Mouse (Mus musculus) heart, postnatal 10 days (tissue): ENCODE data around the gene Gja4. TPM values are rescaled to one million over a fixed set of nuclear protein-coding genes. Genes with fewer than 3 reads are reported as not detected.

Experiments
- total RNA-seq, 2 experiments: library from RNA; stranded (reverse); gene quantifications; 2 replicates each; pipeline ENCODE4 v1.2.3; 2021

Gene Gja4
- total RNA-seq, 2 experiments from 2014 or later, result 28.2 to 30.2 TPM

Other genes starting within 250 kb of the Gja4 start
- gene Zmym6, start 236.7 kb downstream of the Gja4 start, total RNA-seq, result 1 to 10 TPM; 8.6 to 9.0 TPM
- 1 to 10 TPM; 2.0 to 2.5 TPM for gene Tmem35b, start 190.3 kb downstream of the Gja4 start, total RNA-seq
- under 1 TPM; 0.22 to 0.26 TPM for gene Dlgap3, start 144.8 kb downstream of the Gja4 start, total RNA-seq
- gene Smim12, start 70.3 kb downstream of the Gja4 start, total RNA-seq, result 10 to 100 TPM; 40.9 to 46.2 TPM
- under 1 TPM; 0.22 to 0.37 TPM for gene Gjb3, start 16.8 kb upstream of the Gja4 start, total RNA-seq
- not detected for gene Gjb4, start 40.0 kb upstream of the Gja4 start, total RNA-seq
- gene Gjb5, start 44.1 kb upstream of the Gja4 start, total RNA-seq, result under 1 TPM; 0.53 to 0.55 TPM